Mouse (Mus musculus): Measurements from ENCODE around the gene Pelo. TPM values are rescaled to one million over a fixed set of nuclear protein-coding genes. Genes with fewer than 3 reads are reported as not detected.

The Pelo gene
- polyA plus RNA-seq, 1 experiment = 23.0 TPM

- no peak for TF ChIP-seq CTCF (IDR thresholded peaks at IDR 0.05; ENCODE audit: borderline replicate concordance, control insufficient read depth, extremely low read depth, insufficient read depth, low read length, poor library complexity)
- no peak for TF ChIP-seq POLR2A (IDR thresholded peaks at IDR 0.05; ENCODE audit: control insufficient read depth, extremely low read depth, insufficient read depth, low read length, poor library complexity)
- no peaks in the 10 kb centered on the region for H3K36me3 ChIP-seq (ENCODE audit: control insufficient read depth, insufficient read depth, low read length)
- WGBS = 67% methylated on average over 9 of the region's 9 CpGs
- no peak for DNase-seq
- no peak overlapping the region for H3K27ac ChIP-seq (ENCODE audit: control insufficient read depth, insufficient read depth, low read length)
- H3K4me1 ChIP-seq (replicated peaks; ENCODE audit: control insufficient read depth, insufficient read depth, low read length) = no peaks in the 10 kb centered on the region
- H3K4me3 ChIP-seq (ENCODE audit: control insufficient read depth, insufficient read depth, low read length) = no peak overlapping the region
- no peaks in the 10 kb centered on the region for H3K27me3 ChIP-seq (ENCODE audit: control insufficient read depth, insufficient read depth, low read length)
Measured at GRCm38 (mm10) chr13:115077346-115078134, 12.4 kb downstream of the Pelo start.

GRCm38 (mm10) chr13:115072386-115072785, 17.6 kb downstream of the Pelo start:
- DNase-seq = no peak
- no peaks in the 10 kb centered on the region for H3K36me3 ChIP-seq (ENCODE audit: control insufficient read depth, insufficient read depth, low read length)
- no peaks in the 10 kb centered on the region for H3K4me1 ChIP-seq (replicated peaks; ENCODE audit: control insufficient read depth, insufficient read depth, low read length)
- no peak for TF ChIP-seq CTCF (IDR thresholded peaks at IDR 0.05; ENCODE audit: borderline replicate concordance, control insufficient read depth, extremely low read depth, insufficient read depth, low read length, poor library complexity)
- no peak for TF ChIP-seq POLR2A (IDR thresholded peaks at IDR 0.05; ENCODE audit: control insufficient read depth, extremely low read depth, insufficient read depth, low read length, poor library complexity)
- no peak overlapping the region for H3K27ac ChIP-seq (ENCODE audit: control insufficient read depth, insufficient read depth, low read length)
- no peak overlapping the region for H3K4me3 ChIP-seq (ENCODE audit: control insufficient read depth, insufficient read depth, low read length)
- 94% methylated on average over 6 of the region's 6 CpGs for WGBS
- H3K27me3 ChIP-seq (ENCODE audit: control insufficient read depth, insufficient read depth, low read length) = no peaks in the 10 kb centered on the region

GRCm38 (mm10) chr13:115071431-115071830, 18.6 kb downstream of the Pelo start:
- WGBS = 96% methylated on average over 3 of the region's 3 CpGs
- Histone ChIP-seq H3K36me3 (ENCODE audit: control insufficient read depth, insufficient read depth, low read length) (no peaks in the 10 kb centered on the region), H3K27ac (ENCODE audit: control insufficient read depth, insufficient read depth, low read length) (no peak overlapping the region), H3K27me3 (ENCODE audit: control insufficient read depth, insufficient read depth, low read length) (no peaks in the 10 kb centered on the region), H3K4me1 (replicated peaks; ENCODE audit: control insufficient read depth, insufficient read depth, low read length) (no peaks in the 10 kb centered on the region), H3K4me3 (ENCODE audit: control insufficient read depth, insufficient read depth, low read length) (no peak overlapping the region)
- no peak for DNase-seq
- TF ChIP-seq CTCF (IDR thresholded peaks at IDR 0.05; ENCODE audit: borderline replicate concordance, control insufficient read depth, extremely low read depth, insufficient read depth, low read length, poor library complexity) = no peak
- TF ChIP-seq POLR2A (IDR thresholded peaks at IDR 0.05; ENCODE audit: control insufficient read depth, extremely low read depth, insufficient read depth, low read length, poor library complexity) = no peak

GRCm38 (mm10) chr13:115067968-115068330, 22.0 kb downstream of the Pelo start:
- no peak for DNase-seq
- TF ChIP-seq CTCF (IDR thresholded peaks at IDR 0.05; ENCODE audit: borderline replicate concordance, control insufficient read depth, extremely low read depth, insufficient read depth, low read length, poor library complexity) (no peak), POLR2A (IDR thresholded peaks at IDR 0.05; ENCODE audit: control insufficient read depth, extremely low read depth, insufficient read depth, low read length, poor library complexity) (no peak)
- 84% methylated on average over 1 of the region's 1 CpGs for WGBS

GRCm38 (mm10) chr13:115067324-115067967, 22.5 kb downstream of the Pelo start:
- H3K4me1 ChIP-seq (replicated peaks; ENCODE audit: control insufficient read depth, insufficient read depth, low read length) = no peaks in the 10 kb centered on the region
- no peaks in the 10 kb centered on the region for H3K27me3 ChIP-seq (ENCODE audit: control insufficient read depth, insufficient read depth, low read length)
- 96% methylated on average over 4 of the region's 4 CpGs for WGBS
- H3K27ac ChIP-seq (ENCODE audit: control insufficient read depth, insufficient read depth, low read length) = no peak overlapping the region
- DNase-seq = no peak
- H3K36me3 ChIP-seq (ENCODE audit: control insufficient read depth, insufficient read depth, low read length) = no peaks in the 10 kb centered on the region
- TF ChIP-seq CTCF (IDR thresholded peaks at IDR 0.05; ENCODE audit: borderline replicate concordance, control insufficient read depth, extremely low read depth, insufficient read depth, low read length, poor library complexity) (no peak), POLR2A (IDR thresholded peaks at IDR 0.05; ENCODE audit: control insufficient read depth, extremely low read depth, insufficient read depth, low read length, poor library complexity) (no peak)
- H3K4me3 ChIP-seq (ENCODE audit: control insufficient read depth, insufficient read depth, low read length) = no peak overlapping the region

More at GRCm38 (mm10) chr13:115067968-115068330, 22.0 kb downstream of the Pelo start:
- Histone ChIP-seq H3K4me1 (replicated peaks; ENCODE audit: control insufficient read depth, insufficient read depth, low read length) (no peaks in the 10 kb centered on the region), H3K36me3 (ENCODE audit: control insufficient read depth, insufficient read depth, low read length) (no peaks in the 10 kb centered on the region), H3K27ac (ENCODE audit: control insufficient read depth, insufficient read depth, low read length) (no peak overlapping the region), H3K27me3 (ENCODE audit: control insufficient read depth, insufficient read depth, low read length) (no peaks in the 10 kb centered on the region), H3K4me3 (ENCODE audit: control insufficient read depth, insufficient read depth, low read length) (no peak overlapping the region)

- H3K4me1 ChIP-seq (replicated peaks; ENCODE audit: control insufficient read depth, insufficient read depth, low read length) = no peaks in the 10 kb centered on the region
- DNase-seq = no peak
- WGBS = 86% methylated on average over 5 of the region's 5 CpGs
- no peak overlapping the region for H3K4me3 ChIP-seq (ENCODE audit: control insufficient read depth, insufficient read depth, low read length)
- H3K27ac ChIP-seq (ENCODE audit: control insufficient read depth, insufficient read depth, low read length) = no peak overlapping the region
- TF ChIP-seq POLR2A (IDR thresholded peaks at IDR 0.05; ENCODE audit: control insufficient read depth, extremely low read depth, insufficient read depth, low read length, poor library complexity) (no peak), CTCF (IDR thresholded peaks at IDR 0.05; ENCODE audit: borderline replicate concordance, control insufficient read depth, extremely low read depth, insufficient read depth, low read length, poor library complexity) (no peak)
- H3K27me3 ChIP-seq (ENCODE audit: control insufficient read depth, insufficient read depth, low read length) = no peaks in the 10 kb centered on the region
- no peaks in the 10 kb centered on the region for H3K36me3 ChIP-seq (ENCODE audit: control insufficient read depth, insufficient read depth, low read length)
Measured at GRCm38 (mm10) chr13:115057555-115057954, 32.4 kb downstream of the Pelo start.
